Mouse (Mus musculus) kidney, postnatal 25 days (tissue): ENCODE data around the gene Lexm.

ENCODE experiments used
- DNase-seq, 2 experiments: peaks; one replicate each; pipeline ENCODE4 v3.0.0; 2021; ENCODE audit warnings: mixed read lengths in 2 of 2

Lexm gene

GRCm38 (mm10) chr4:106622712-106623111 is 5.7 kb upstream of the Lexm start:
- DNase-seq = no peak

- DNase-seq = peak; percentile 83 to 90
Measured at GRCm38 (mm10) chr4:106622030-106622493, 5.0 kb upstream of the Lexm start, which contains the start of gene Ttc22. Gene Ttc22 (plus strand): TSS chr4:106622432.

GRCm38 (mm10) chr4:106621428-106621827 is 4.4 kb upstream of the Lexm start:
- peak; percentile 71 to 74 for DNase-seq

- DNase-seq = no peak
Measured at GRCm38 (mm10) chr4:106618898-106619297, 1.9 kb upstream of the Lexm start.

GRCm38 (mm10) chr4:106615637-106616036 is 1.4 kb downstream of the Lexm start:
- DNase-seq = no peak

GRCm38 (mm10) chr4:106614881-106615280 is 2.2 kb downstream of the Lexm start:
- no peak for DNase-seq

GRCm38 (mm10) chr4:106614180-106614797 is 2.8 kb downstream of the Lexm start:
- DNase-seq = peak; percentile 73

GRCm38 (mm10) chr4:106613560-106613959 is 3.5 kb downstream of the Lexm start:
- peak in 1 of 2 experiments; percentile 38 for DNase-seq

- no peak for DNase-seq
Measured at GRCm38 (mm10) chr4:106613105-106613504, 3.9 kb downstream of the Lexm start.

- DNase-seq = peak in 1 of 2 experiments; percentile 56
Measured at GRCm38 (mm10) chr4:106607905-106608304, 9.1 kb downstream of the Lexm start.

GRCm38 (mm10) chr4:106606639-106607554 is 10.1 kb downstream of the Lexm start:
- DNase-seq = peak in 1 of 2 experiments; percentile 30

GRCm38 (mm10) chr4:106600770-106601169 is 16.3 kb downstream of the Lexm start:
- DNase-seq = peak; percentile 56 to 73

GRCm38 (mm10) chr4:106599415-106599814 is 17.6 kb downstream of the Lexm start:
- DNase-seq = peak in 1 of 2 experiments; percentile 26

GRCm38 (mm10) chr4:106597741-106598140 is 19.3 kb downstream of the Lexm start:
- no peak for DNase-seq

GRCm38 (mm10) chr4:106597055-106597454 is 20.0 kb downstream of the Lexm start:
- DNase-seq = no peak

- peak in 1 of 2 experiments; percentile 32 for DNase-seq
Measured at GRCm38 (mm10) chr4:106596200-106596599, 20.8 kb downstream of the Lexm start.

- DNase-seq = no peak
Measured at GRCm38 (mm10) chr4:106593636-106594035, 23.4 kb downstream of the Lexm start.

- DNase-seq = no peak
Measured at GRCm38 (mm10) chr4:106590871-106591270, 26.2 kb downstream of the Lexm start.

- peak; percentile 18 to 64 for DNase-seq
Measured at GRCm38 (mm10) chr4:106590142-106590541, 26.9 kb downstream of the Lexm start.

- DNase-seq = peak; percentile 79 to 95
Measured at GRCm38 (mm10) chr4:106587075-106587474, 30.0 kb downstream of the Lexm start.

- no peak for DNase-seq
Measured at GRCm38 (mm10) chr4:106584665-106585064, 32.4 kb downstream of the Lexm start.

- peak; percentile 82 to 92 for DNase-seq
Measured at GRCm38 (mm10) chr4:106582428-106583153, 34.5 kb downstream of the Lexm start.

GRCm38 (mm10) chr4:106581865-106582204 is 35.2 kb downstream of the Lexm start:
- no peak for DNase-seq
